Mouse (Mus musculus) lung, postnatal 10 days (tissue): ENCODE results near the gene Cdk11b.
A peak's percentile ranks its signal among the peaks of the same experiment; 100 is the strongest.
"Not testable (repeated sequence)": the region's sequence is repeated elsewhere in the genome, so short reads cannot be mapped to it uniquely, and the experiment has no call there.

Source experiments
- DNase-seq: peaks from one replicate; pipeline ENCODE4 v3.0.0; 2021

Gene Cdk11b

DNA sequence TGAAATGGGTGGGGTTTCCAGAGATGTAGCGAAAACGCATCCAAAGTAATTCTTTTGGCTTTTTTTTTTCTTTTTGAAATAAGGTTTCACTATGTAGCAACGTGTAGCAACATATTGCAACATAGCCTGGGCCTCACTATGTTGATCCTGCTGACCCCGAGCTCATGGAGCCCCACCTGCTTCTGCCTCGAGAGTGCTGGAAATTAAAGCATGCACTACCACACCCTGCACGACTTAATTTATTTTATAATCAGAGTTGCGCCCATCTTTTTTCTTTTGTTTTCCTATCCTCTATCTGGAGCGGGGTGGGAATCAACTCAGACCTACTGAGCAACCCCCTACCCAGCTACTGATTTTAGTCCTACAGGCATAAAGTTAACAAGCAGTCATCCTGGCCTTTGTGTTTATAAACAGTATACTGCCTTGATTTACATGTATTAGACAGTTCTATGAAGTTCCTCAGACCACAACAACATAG is 45.0 kb downstream of the Cdk11b start:
- no peak for DNase-seq

- not testable (repeated sequence) for DNase-seq
These were observed 45.6 kb downstream of the Cdk11b start for GRCm38 (mm10) chr4:155670236-155670635.

- DNase-seq, result no peak
These were observed 47.4 kb downstream of the Cdk11b start for GRCm38 (mm10) chr4:155672082-155672481.

DNA sequence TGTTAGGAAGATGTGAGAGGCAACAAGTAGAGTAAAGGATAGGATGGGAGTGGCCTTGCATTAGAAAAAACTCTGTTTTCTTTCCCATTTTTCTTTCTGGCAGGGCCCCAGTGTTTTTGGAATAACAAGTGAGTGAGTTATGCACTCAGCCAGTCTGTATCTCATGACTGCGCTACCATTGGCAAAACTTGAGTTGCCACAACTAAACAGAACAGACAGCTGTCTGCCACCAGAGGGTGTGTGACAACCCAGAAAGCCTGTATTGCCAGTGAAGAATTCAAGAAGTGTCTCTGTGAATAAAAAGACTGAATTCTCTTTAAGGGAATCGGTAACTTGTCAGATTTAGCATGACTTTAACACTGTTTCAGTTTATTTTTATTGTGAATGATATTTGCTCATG is 51.3 kb downstream of the Cdk11b start:
- peak; percentile 63 for DNase-seq

- DNase-seq, result not testable (repeated sequence)
These were observed 59.1 kb downstream of the Cdk11b start for GRCm38 (mm10) chr4:155683670-155684277.

DNA sequence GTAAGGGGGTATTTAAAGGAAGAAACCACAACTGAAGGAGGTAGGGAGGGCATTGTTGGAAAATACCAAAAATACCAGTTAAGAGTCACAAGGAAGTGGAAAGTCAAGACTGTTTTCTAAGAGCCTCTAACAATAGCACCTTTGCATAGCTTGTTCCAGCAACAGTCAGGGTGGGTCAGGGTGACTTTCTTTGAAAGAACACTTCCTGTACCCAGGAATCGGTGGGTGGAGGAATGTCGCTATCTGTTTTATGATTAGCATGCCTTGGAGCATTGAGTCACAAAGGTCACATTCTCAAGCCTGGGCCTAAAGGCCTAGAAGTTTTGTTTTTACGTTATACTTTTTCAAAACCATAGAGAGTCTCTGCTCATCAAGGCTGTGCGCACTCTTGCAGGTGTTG is 63.1 kb downstream of the Cdk11b start:
- DNase-seq, result not testable (repeated sequence)

DNA sequence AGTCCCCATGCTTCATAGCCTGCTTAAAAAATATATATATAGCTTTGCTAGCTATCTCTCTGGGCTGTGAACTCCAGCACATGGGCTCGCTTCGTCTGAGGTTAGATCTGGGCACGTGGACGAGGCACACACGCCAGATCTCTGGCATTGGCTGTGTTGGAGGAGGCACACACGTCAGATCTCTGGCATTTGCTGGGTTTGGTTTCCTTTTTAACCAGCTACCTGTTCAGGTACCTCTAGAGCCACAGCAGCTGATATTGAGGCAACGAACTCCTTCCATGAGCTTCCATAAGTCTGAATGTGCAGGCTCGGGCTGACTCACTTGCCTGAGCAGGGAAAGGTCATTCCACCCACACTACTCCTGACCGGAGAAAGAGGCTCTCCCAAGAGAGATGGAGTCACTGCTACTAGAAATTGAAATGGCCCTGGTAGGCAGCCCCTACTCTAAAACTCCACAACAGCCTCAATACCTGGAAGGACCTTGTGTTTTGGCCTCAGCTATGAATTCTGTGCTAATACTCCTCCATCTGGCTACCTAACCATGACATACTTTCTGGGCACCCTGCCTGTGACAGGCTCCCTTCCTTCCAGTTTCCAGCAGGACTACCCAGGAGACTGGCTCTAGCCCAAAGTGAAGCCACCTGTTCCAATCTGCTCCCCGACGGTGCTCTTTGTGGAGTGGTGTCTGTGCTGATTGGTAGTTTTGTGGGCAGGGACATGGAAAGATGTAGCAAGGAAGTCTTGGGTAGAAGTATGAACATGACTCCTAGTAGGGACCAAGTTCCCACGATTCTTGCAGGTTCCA is 66.1 kb downstream of the Cdk11b start:
- no peak for DNase-seq

DNA sequence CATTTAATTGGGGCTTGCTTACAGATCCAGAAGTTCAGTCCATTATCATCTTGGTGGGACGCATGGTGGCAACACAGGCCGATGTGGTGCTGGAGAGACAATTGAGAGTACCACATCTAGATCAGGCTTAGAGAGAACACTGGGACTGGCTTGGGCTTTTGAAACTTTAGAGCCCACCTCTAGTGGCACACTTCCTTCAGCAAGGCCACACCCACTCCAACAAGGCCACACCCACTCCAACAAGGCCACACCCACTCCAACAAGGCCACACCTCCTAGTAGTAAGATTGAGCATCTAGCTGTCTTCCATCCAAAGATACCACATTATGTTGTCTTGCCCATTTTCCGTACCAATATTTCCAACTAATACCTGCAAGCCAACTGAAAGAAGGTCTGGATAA is 67.8 kb downstream of the Cdk11b start:
- DNase-seq, result peak; percentile 18

DNA sequence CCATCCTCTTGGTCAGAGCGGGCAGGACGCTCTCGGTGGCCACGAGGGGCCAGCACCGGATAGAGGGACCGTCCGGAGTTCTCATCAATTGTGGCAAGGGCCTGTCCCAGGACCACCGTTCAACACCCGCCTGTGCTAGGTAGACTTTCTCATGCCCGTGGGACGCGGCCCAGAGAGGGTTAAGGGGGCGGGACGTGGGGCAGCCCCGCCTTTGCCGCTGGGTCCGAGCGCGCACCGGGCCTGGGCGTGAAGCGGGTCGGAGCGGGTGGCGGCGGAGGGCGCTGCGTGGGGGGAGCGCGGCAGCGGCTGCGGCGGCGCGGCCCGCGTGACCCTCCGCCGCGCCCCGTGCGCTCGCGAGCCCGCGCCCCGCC is 69.4 kb downstream of the Cdk11b start, which contains the start of gene Fndc10:
Gene Fndc10, plus strand, starts transcription at position 232 of the 371 bp plus-strand sequence.
- DNase-seq, result peak; percentile 76

DNA sequence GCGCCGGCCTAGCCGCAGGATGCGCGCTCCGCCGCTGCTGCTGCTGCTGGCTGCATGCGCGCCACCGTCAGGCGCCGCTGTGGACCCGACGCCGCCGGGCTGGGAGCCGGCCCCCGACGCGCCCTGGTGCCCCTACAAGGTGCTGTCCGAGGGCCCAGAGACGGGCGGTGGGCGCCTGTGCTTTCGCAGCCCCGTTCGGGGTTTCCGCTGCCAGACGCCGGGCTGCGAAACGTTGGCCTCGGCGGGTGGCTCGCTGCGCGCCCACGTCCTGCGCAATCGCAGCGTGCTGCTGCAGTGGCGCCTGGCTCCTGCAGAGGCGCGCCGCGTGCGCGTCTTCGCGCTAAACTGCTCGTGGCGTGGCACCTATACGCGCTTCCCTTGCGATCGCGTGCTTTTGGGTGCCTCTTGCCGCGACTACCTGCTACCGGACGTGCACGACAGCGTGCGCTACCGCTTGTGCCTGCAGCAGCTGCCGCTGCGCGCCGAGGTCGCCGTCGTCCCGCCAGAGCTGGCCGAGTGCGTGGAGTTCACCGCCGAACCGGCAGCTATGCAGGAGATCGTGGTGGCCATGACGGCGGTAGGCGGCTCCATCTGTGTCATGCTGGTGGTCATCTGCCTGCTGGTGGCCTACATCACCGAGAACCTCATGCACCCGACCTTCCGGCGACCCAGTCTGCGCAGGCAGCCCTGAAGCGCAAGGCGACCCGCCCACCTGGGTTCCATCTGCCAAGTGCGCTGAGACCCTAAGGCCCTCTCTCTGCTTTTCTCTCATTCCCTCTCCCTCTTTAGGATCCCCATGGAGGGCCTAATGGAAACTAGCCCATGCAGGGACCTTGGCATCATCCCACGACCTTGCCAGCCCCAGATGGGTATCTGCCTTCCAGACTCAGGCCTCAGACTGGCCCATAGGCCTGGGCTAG is 70.1 kb downstream of the Cdk11b start:
- peak; percentile 71 for DNase-seq

GRCm38 (mm10) chr4:155695531-155696062 is 70.9 kb downstream of the Cdk11b start:
- no peak for DNase-seq

DNA sequence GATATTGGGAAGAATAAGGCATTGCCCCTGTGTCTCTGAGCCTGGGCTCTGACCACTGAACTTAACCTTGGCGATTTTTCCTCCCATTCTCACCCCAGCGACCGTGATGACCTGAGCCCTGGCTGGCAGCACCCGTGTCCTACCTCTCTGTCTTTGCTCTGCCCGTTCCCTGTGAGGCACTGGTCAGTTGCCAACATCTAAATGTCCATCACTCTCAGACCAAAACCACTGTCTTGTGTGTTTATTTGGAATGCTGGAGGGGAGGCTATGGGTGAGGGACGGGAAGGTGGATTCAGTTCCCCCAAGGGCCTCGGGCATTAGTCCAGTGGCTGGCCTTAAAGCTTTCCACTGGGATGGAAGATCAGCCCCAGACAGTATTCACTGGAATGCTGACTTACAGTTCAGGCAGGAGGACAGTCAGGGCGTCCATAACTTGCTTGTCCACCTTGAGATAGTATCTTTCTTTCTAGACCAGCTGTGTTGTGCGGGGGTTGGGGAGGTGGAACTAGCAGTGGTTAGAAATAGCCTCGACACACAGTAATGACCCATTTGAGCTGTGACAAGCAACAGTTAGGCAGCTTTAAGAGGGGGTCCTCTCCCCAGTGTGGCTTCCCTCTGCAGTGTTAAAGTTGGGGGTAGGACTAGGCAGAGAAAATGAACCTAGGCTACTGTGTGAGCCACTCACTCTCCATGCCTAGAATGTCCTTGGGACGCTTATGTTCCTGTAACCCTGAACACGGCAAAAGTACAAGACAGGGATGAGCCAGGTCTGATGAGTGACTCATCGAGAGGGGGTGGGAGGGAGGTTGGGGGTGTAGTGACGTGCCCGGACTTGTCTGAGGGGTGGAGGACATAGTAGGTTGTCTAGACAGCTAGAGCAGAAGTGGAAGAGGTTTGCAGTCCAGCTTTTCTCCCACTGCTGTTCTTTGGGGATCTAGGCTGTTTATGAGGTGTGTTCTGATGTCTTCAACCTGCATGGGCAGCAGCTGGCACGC is 71.9 kb downstream of the Cdk11b start:
- no peak for DNase-seq
